Mouse (Mus musculus): Measurements from ENCODE around the gene Dclk1.

Dclk1 gene

DNA sequence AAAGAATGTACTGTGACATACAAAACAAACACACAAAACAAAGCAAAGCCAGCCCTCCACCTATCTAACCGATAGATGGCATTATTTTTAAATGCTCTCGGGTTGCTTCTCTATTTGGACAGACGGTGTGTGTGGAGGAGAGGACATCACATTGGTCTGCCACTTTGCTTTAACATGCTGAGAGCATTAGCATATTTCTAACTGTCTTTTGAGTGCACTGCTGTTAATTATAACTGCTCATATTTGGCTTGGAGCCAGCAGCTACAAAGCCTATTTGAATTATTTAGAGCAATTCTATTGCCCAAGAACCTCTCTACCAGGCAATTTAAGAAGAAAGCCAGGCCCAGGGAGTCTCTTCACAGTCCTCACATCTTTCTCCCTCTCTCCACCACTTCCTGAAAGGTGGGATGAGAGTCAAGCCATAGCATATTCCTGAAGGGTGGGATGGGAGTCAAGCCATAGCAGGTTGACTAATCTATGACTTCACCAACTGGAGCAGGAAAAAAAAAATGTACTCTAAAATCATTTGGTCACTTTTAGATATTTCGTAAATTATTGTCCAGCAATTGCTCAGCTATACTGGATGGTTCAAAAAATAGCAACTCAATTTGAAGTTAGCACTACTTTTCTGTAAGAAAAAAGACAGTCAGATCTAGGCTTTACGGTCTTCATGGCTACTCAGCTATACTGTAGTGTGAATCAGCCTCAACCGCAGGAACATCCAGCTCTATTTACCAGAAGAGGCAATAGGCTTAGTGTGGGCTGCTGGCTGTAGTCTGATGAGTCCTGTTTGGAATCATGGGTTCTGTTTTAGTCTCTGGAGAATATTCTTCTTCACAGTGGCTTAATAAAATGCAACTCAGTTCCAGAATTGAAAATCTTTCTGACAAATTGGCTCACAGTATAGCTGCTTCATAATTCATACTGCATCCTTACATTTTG lies 155.9 kb downstream of the Dclk1 start:
- no peak for DNase-seq (ENCODE audit: low read depth)

DNA sequence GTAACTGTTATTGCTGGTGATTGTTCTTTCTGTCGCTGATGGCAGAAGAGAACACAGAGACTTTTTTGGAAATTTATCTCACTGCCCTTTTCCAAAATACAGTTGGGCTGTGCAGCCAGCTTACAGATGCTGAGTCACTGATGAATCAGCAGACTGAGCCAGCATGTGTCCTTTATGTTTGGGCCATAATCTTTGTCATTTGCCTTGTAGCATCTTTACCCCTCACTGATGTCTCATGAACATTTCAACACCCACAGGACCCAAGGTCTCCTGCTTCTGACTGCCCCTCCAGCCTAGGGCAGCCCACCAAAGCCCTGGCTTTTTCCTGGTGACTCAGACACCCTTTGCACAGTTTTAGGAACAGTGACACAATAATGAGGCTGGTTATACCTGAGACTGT lies 159.1 kb downstream of the Dclk1 start:
- no peak for DNase-seq (ENCODE audit: low read depth)

DNA sequence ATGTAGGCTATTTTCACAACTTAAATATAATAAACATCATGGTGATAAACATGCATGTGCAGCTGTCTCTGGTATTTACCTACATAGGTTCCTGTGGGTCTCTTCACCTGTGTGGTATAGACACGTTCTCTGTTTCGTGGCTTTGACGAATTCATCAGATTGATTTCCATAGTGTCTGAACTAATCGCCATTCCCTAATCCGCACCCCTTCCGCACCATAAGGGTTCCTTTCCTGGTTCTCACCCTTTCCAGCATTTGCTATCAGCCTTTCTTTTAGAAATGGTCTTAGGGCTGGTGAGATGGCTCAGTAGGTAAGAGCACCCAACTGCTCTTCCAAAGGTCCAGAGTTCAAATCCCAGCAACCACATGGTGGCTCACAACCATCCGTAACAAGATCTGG lies 162.6 kb downstream of the Dclk1 start:
- DNase-seq (ENCODE audit: low read depth): no peak

DNA sequence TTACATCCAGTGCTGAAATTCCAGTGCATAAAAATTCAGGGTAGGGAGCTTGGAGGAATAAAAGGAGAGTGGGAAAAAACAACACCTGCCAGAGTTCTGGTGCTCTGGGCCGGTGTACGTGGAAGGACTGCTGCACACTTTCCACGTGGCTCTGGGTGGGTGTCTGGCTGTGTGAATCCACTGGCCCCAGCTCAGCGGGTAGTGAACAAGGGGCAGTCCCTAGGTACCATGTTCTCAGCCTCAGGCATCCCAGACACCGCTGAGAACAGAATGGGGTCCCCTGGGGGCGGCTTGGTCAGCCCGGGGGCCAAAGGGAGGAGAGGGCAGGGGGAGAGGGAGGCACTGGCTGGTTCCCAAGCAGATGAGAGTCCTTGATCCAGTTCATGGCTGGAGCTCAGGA lies 164.5 kb downstream of the Dclk1 start:
- no peak for DNase-seq (ENCODE audit: low read depth)

DNA sequence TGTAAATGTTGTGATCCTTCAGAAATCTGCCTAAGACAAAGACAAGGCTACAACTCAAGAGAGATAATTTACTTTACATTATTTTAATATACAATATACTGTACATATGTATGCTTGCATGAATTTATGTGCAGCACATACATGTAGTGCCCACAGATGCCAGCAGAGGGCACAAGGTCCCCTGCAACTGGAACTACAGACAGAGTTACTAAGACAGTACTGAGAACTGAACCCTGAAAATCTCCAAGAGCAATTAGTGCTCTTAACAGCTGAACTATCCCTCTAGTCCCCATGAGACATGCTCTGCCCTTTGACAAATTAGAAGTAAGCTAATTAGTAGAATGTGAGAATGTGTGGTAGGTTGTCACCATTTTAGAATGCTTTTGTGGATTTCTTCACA lies 169.4 kb downstream of the Dclk1 start:
- DNase-seq (ENCODE audit: low read depth): no peak

DNA sequence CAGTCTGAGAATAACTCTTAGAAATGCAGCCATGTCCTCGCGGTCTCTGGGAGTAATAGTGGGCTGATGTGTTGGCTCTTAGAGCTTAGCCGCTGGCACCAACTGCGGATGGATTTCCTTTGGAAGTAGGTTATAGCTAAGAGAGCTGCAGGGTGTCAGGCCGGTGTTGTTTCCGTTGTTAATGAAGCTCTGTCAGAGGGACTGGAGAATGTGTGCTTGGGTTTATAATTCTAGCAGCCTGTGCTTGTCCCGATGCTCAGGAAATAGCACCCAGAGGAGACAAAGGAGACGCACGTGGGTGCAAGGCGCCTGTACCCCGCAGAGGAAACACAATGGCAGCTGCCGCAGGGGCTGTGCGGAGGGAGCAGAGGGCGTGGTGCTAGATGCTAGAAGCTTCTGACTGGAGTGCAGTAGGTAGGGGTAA lies 173.4 kb downstream of the Dclk1 start:
- no peak for DNase-seq (ENCODE audit: low read depth)

DNA sequence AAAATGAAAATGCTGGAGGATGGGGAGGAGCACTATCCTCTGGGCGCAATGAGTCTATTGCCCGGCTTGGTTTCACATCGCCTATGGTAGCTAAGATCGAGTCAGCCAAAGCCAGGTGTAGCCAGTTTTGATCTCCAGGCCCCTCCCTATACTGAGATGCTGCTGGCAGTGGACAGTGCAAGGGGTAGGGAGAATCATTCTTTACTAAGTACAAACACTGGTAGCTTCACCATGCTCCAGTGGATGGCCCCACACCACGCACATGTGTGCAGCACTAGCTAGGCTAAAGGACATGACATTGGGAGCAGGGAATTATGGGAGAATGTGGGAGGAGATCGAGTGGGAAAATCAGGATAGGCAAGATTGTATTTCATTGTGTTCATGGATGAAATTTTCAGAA lies 176.7 kb downstream of the Dclk1 start:
- no peak for DNase-seq (ENCODE audit: low read depth)

DNA sequence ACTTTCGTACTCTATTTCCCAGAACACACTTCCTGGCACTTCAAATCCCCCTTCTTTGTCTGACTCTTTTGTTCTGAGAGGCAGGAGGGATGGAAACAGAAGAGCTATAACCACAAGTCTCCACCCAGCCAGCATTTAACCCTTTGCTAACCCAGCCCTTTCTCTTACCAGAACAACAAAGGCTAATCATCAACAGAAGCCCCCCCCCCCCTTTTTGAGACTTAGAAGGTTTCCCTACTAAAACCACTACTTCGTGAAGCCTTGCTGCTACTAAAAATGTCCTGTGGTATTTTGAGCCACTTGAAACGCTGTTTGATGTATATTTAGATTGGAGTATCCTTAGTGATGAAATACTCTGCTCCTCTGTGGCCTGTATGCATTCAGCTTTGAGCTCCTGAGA lies 177.2 kb downstream of the Dclk1 start:
- no peak for DNase-seq (ENCODE audit: low read depth)

DNA sequence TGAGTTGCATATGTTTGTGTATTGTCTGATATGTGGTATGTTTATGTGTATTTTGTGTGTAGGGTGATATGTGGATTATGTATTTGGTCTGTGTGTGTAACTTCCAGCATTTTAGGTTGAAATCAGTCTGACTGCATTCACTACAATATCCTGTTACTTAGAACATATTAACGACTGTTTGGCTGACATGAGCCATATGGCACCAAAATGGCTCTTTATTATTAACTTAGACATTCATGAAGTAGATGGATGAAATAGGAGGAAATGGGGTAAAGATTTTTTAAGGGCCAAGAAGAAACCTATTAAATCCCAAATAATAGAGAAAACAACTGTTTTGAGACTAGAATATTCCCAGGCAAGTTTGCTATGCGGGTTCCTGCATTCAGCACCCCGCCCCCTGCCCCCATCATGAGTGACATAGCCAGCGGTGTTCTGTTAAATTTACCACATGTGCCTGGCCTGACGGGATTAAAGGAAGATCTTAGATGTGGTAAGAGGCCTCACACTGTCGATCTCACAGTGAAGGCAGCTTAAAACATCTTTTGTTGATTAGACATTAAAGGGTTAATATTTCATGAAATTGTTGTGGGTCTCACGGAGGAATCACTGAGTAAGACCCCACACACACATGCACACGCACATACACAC lies 178.4 kb downstream of the Dclk1 start:
- DNase-seq (ENCODE audit: low read depth): no peak

DNA sequence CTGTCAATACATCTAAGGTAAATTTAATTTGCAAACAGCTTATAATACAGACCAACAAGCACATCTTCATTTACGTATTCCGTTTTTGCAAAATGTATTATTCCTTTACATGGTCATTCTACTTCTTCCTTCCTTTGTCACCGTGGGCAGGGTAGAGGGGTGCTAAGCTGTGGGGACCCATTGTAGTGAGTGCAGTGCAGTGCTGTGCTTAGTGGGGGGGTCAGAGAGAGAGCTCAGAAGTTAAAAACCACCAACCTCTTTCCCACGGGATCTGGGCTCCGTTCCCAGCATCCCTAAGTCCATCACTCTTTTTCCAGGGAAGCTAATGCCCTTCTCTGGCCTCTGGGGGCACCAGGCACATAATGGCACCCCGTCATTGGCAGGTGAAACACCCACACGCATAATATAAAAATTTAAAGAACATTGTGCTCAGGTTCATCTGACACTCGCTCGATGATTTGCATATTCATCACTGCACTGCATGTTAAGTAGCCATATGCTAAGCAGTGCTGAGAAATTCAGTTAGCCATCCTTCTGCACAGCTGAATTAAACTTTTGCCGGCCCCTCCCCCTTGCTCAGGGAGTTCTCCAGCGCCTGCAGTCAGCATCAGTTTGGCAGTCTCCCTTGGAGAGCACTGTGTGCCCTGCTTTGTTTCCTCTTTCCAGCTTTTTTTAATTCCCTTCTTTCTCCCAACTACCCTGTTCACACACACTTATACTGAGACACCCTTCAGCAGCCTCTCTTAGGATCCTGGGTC lies 181.7 kb downstream of the Dclk1 start:
- no peak for DNase-seq (ENCODE audit: low read depth)

DNA sequence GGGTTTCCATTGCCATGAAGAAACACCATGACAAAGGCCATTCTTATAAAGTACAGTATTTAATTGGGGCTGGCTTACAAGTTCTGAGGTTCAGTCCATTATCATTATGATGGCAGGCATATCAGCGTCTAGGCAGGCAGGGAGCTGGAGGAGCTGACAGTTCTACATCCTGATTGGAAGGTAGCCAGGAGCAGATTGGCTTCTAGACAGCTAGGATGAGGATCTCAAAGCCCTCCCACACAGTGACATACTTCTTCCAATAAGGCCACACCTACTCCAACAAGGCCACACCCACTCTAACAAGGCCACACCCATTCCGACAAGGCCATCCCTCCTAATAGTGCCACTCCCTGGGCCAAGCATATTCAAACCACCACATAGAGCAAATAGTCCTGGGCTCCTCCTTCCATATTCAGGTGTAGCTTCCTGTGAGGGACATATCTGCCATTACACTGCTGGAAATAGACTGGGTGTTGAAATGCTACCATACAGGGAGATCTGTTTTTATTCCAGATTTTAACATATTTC lies 187.9 kb downstream of the Dclk1 start:
- DNase-seq (ENCODE audit: low read depth): no peak

DNA sequence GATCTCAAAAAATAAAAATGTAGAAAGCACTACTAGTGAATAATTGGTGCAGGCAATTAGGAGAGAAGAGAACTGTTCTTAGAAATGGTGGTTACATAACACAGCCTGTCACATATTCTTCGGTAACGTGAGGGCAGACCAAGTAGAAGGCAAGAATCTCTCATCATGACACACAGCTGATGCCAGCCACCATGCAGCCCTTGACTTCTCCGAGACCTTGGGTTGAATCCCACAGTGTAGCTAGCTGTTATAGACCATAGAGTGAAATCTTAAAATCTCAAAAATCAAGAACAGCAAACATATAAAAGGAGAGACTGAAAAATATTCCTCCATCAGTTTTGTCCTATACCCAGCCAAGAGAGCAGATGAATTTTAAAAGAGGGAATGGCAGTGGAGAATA lies 189.1 kb downstream of the Dclk1 start:
- no peak for DNase-seq (ENCODE audit: low read depth)

DNA sequence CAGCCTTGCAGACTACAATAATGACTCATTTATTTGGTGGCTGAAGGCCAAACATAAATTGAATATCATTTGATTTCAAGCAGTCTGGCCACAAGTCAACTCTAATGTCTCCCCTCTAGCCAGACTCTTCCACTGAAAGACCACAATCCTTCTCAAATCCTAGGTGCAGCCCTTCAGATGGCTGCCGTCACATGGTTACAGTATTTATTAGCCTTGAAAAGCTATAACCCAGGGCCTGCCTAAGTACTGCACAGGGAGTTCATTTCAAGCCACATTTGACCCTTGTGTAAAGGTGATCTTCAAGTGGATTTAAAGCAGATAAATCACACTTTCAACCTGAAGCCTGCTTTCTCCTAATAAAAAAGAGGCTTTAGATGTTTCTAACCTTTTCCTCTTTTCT lies 192.1 kb downstream of the Dclk1 start:
- no peak for DNase-seq (ENCODE audit: low read depth)

DNA sequence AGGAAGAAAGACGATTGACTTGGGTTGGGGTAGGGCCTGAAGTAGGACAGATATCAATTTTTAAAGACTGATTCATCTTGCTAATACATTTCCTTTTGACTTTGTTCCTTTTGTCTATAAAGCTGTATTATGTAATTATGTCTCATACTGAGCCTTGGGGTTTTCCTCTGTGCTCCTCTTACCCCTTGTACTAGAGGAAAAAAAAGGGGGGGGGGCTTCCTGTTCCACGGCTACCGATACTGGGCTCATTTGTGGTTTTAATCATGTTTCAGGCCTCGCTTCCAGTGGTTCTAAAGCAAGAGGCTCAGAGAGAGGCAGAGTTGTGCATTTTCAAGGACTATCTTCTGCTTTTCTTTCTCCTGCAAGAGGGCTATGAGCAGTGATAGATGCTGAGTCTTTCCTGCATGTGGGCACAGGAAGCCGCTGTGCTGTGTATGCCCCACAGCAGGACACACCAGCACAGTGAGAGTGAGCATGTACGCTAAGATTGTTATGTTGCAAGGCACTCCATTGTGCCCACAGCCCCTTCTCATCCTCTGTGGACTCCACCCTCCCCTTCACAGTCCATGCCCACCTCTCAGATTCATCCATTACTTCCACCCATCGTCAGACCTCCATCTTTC lies 196.8 kb downstream of the Dclk1 start:
- no peak for DNase-seq (ENCODE audit: low read depth)

DNA sequence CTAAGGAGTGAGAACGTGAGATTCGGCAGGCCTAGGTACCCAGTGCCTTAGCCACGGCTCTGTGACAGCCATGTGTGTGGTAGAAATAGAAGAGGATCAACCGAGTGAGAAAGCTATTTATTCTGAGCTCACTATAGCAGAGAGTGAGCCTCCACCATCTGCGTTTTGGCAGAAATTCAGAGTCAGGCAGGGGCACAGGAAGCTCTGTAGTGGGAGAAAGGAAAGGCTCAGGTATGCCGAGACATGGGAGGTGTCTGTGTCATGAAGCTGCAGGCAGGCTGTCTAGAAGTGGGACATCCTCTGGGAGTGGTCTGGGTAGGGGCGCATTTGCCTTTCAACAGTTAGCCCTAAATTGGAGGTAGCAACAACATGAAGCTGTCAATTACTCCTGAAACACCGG lies 198.2 kb downstream of the Dclk1 start:
- no peak for DNase-seq (ENCODE audit: low read depth)

DNA sequence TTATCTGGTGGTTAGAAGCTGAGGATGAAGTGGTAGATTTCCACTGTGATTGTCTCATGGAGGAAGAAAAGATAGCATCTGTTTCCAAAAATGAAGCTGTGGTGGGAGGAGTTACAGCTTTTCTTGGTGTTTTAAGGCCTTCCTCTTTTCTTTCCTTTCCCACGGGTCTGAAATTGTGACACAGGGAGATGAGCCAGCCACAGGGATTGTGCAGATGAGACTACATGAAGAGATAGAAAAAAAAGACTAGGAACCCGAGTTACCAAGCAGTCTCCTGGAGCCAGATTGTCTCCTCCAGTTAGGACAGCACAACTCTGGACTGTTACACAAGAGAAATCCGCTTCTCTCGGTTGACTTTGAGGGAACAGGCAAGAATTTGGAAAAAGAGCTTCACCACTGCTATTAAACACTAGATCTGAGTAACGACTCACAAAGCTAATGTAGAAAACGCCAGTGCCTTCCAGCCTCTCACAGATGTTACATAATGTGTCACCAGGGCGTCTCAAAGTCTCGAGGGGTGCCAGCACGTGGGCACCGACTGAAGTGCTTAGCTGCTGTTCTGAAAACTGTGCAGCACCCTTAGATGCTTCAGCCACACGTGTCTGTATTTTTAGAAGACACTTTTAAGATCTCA lies 200.0 kb downstream of the Dclk1 start:
- no peak for DNase-seq (ENCODE audit: low read depth)

DNA sequence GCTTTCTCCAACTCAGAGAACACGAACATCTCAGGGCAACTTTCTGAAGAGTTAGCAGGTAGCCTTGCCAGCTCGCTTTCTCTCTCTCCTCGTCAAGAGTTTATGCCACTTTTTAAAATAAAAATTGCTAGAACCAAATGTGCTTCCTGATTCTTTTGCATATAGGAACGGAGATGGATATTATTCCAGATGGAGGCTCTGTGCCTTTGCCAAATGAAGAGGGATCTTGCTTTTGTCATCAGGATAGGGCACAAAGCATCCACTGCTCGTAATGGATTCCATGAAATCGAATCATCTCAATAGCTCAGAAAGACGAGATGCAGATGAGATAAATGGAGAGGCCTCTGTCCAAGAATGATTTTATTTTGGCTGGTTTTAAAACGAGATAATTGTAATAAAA lies 201.1 kb downstream of the Dclk1 start:
- DNase-seq (ENCODE audit: low read depth): no peak

DNA sequence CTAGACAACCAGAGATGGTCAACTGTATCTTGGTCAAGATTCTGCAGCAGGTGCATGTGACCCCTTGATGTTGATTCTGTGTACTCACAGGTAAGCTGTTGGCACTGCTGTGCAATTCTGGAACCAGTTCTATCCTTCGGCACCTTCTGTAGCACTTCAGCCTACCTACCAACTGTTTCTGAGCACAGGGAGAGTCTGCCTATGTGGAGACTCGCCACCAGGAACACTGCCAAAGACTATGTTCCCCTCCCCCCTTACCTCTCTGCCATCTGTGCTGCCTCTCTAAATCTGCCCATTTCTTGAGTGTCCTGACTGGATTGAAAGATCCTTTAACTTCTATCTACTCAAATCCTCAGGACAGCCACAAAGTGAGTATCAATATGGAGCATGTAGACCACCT lies 201.6 kb downstream of the Dclk1 start:
- no peak for DNase-seq (ENCODE audit: low read depth)

DNA sequence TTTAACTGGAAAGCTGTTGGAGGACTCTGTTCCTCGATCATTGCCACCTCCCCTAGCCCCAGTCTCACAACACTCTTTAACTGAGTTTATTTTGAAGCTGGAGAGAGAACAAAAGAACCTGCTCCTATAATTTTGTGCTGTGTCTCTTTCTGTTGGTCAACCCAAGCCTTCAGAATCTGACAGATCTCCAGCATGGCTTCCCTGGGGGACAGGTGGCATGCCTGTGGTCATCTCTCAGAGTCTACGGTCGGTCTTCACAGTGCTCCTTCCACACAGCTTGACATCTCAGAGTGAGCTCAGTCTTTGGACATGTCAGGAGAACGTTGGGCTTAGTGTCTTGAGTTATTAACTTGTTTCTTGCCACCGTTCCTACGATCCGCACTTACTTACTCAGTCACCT lies 204.5 kb downstream of the Dclk1 start:
- DNase-seq (ENCODE audit: low read depth): no peak

DNA sequence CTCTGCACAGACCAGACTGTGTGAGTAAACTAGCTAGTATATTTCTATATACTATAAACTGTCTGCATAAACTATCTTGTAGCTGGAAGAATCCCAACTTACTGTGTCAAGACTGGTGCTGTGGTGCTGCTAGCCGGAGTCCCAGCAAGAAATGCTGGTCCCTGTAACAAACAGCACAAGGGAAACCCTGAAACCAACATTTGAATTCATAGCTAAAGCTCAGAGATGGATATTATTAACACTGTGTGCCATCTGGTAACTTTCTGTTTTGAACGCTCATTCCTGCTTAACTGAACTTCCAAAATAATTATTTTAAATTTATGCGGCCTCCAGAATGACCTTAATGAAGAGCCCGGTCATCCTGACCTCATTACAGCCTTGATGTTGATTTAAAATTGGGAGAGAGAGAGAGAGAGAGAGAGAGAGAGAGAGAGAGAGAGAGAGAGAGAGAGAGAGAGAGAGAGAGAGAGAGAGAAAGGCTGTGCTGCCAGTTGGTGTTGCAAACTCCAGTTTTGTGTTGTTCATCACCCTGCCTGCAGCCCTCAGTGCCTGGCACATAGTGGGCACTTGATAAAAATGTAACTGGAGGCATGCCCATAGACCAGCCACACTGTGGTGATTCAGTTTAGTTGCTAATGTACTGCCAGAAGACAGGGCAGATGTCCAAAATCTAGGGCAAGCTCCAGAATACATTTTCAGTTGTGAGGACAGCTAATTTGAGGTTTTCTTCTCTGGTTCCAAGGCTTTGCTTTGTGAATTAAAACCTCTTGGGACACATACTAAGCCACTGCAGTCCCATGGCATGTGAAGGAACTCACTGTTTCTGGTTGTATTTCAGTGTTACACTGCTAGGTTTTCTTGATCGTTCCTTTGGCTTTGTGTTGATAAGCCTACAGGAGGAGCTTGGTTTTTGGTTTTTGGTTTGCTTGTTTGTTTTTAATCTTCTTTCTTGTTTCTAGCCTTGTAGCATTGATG lies 205.6 kb downstream of the Dclk1 start:
- peak; percentile 91 for DNase-seq (ENCODE audit: low read depth)
